Mouse (Mus musculus): ENCODE data around the gene Rgs11. TPM values are rescaled to one million over a fixed set of nuclear protein-coding genes. Genes with fewer than 3 reads are reported as not detected.

Rgs11 gene
- polyA plus RNA-seq, 1 experiment from 2014 or later: 6.1 TPM

DNA sequence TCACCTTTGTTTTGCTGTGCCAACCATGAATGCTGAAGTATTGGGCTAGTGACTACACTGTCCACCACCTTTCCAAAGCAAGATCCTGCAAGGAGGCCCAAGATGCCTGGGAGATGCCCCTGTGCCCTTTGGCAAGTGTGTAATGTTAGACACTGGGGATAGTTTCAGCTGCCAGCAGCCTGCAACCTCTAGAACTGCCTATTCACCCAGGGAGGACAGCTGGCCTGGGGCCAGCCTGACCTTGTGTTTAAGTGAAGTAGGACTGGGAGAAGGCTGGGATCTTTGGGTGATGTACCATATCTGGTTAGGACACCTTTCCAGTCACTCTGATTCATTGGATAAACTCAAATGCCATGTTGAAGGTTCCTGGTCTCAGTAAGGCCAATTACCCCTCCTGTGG, 753 bp upstream of the Rgs11 start:
- H3K9ac ChIP-seq (replicated peaks): no peak overlapping the region
- ATAC-seq (replicated peaks): no peak
- no peak overlapping the region for H3K27ac ChIP-seq (replicated peaks)
- no peak overlapping the region for H3K4me3 ChIP-seq
- H3K36me3 ChIP-seq: 0 out of 2 replicates have a peak, but pooled peaks cover 6% of the 10 kb centered on the region
- H3K4me1 ChIP-seq: peaks cover 25% of the 10 kb centered on the region
- H3K27me3 ChIP-seq: peaks cover 52% of the 10 kb centered on the region
- H3K4me2 ChIP-seq (replicated peaks): no peak overlapping the region
- H3K9me3 ChIP-seq: no peaks in the 10 kb centered on the region

DNA sequence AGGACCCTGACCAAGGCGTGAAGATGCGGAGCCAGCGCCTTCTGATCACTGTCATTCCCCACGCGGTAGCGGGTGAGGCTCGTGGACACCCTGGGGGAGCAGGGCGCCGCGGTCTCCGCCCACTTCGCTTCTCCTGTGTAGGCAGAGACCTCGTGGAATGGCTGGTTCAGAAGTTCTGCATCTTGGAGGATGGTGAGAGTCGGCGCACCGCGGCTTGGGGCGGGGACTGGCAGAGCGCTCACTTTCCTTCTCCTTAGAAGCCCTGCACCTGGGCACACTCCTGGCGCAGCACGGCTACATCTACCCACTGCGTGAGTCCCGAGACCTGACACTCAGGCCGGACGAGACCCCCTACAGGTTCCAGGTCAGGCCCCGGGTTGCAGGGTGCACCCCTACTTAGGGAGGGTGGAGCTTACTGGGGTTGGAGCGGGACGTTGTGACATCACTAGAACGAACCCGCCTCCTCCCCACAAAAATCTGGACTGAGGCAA, 615 bp downstream of the Rgs11 start:
- ATAC-seq (replicated peaks): no peak

DNA sequence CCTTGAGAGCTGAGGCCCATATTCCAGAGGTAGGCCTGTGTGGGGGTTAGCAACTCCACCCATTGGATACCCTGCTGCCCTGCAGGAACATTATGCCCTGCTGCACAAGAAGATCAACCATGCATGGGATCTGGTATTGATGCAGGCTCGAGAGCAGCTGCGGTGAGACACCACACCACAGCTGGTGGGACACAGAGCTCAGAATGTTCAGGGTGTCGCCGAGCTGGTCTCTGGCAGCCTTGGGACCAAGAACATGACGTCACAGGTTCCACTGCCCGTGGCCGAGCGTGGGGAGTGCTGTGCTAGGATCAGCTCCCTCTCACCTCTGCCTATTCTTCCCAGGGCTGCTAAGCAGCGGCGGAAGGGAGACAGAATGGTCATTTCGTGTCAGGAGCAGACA, 2.0 kb downstream of the Rgs11 start:
- 25% methylated on average over 11 of the region's 11 CpGs for WGBS
- H3K4me2 ChIP-seq (replicated peaks): no peak overlapping the region
- no peak overlapping the region for H3K27ac ChIP-seq (replicated peaks)
- ATAC-seq (replicated peaks): no peak
- H3K9me3 ChIP-seq: no peaks in the 10 kb centered on the region
- peaks cover 49% of the 10 kb centered on the region for H3K27me3 ChIP-seq
- H3K4me3 ChIP-seq: no peak overlapping the region
- peaks cover 25% of the 10 kb centered on the region for H3K4me1 ChIP-seq
- H3K9ac ChIP-seq (replicated peaks): no peak overlapping the region
- no peaks in the 10 kb centered on the region for H3K36me3 ChIP-seq

More for the DNA sequence above, 615 bp downstream of the Rgs11 start:
- H3K4me3 ChIP-seq: peak overlapping the region; percentile 46
- no peak overlapping the region for H3K27ac ChIP-seq (replicated peaks)
- H3K4me2 ChIP-seq (replicated peaks): peak overlapping the region; percentile 93
- 1% methylated on average over 30 of the region's 30 CpGs for WGBS
- H3K4me1 ChIP-seq: peaks cover 25% of the 10 kb centered on the region
- H3K9ac ChIP-seq (replicated peaks): peak overlapping the region; percentile 38
- no peaks in the 10 kb centered on the region for H3K36me3 ChIP-seq
- H3K27me3 ChIP-seq: peaks cover 52% of the 10 kb centered on the region
- no peaks in the 10 kb centered on the region for H3K9me3 ChIP-seq

- H3K4me2 ChIP-seq (replicated peaks): no peak overlapping the region
- H3K9ac ChIP-seq (replicated peaks): no peak overlapping the region
- H3K27me3 ChIP-seq: peaks cover 37% of the 10 kb centered on the region
- peaks cover 17% of the 10 kb centered on the region for H3K4me1 ChIP-seq
- no peak overlapping the region for H3K4me3 ChIP-seq
- no peaks in the 10 kb centered on the region for H3K9me3 ChIP-seq
- H3K36me3 ChIP-seq: no peaks in the 10 kb centered on the region
- no peak for ATAC-seq (replicated peaks)
- WGBS: 58% methylated on average over 1 of the region's 1 CpGs
- H3K27ac ChIP-seq (replicated peaks): no peak overlapping the region
Observed at GRCm38 (mm10) chr17:26206392-26206791, 3.6 kb downstream of the Rgs11 start.

DNA sequence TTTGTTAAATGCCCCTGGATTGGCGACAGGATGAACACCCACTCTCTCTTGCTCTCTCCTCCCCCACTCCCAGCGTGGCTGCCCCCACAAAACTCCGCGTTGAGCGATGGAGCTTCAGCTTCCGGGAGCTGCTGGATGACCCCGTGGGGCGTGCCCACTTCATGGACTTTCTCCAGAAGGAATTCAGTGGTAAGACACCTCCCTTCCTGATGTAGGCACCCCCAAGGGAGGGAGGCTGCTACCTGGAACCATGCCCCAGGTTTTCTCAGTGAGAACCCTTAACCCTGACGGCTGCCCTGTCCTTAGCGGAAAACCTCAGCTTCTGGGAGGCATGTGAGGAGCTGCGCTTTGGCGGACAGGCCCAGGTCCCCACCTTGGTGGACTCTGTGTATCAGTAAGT, 4.9 kb downstream of the Rgs11 start, which contains the start of gene Arhgdig:
Arhgdig (minus strand) TSS at position 101 of the 400 bp plus-strand sequence.
- no peaks in the 10 kb centered on the region for H3K9me3 ChIP-seq
- no peak within 1 kb of the TSS for H3K27ac ChIP-seq (replicated peaks)
- H3K27me3 ChIP-seq: peaks cover 24% of the 10 kb centered on the region
- H3K4me3 ChIP-seq: no peak within 1 kb of the TSS
- no peaks in the 10 kb centered on the region for H3K36me3 ChIP-seq
- no peak within 1 kb of the TSS for H3K9ac ChIP-seq (replicated peaks)
- H3K4me1 ChIP-seq: peaks cover 9% of the 10 kb centered on the region
- 89% methylated on average over 12 of the region's 12 CpGs for WGBS
- no peak within 1 kb of the TSS for H3K4me2 ChIP-seq (replicated peaks)
- ATAC-seq (replicated peaks): no peak

DNA sequence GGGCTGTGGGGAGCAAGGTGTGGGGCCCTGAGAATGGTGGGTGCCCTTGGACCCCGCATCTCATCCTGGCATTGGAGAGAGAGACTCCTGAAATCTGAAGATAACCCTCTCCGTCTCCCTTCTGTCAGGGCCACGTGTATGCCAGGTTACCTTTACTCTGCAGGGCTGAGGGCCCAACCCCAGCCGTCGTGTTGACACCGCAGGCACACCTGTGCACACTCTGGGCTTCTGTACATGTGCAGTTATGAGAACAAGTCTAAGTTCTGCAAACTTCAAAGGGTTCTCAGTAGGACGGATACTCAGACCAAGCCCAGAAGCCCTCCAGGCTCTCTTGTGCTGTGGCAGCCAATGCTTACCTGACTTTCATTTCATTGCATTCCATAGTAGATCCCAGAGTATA, 9.5 kb downstream of the Rgs11 start:
- Histone ChIP-seq H3K9me3 (no peaks in the 10 kb centered on the region), H3K9ac (replicated peaks) (no peak overlapping the region), H3K4me3 (no peak overlapping the region), H3K4me2 (replicated peaks) (no peak overlapping the region), H3K36me3 (no peaks in the 10 kb centered on the region), H3K4me1 (no peaks in the 10 kb centered on the region), H3K27ac (replicated peaks) (no peak overlapping the region), H3K27me3 (no peaks in the 10 kb centered on the region)
- no peak for ATAC-seq (replicated peaks)
- WGBS: 88% methylated on average over 7 of the region's 7 CpGs

- no peak overlapping the region for H3K4me3 ChIP-seq
- H3K9ac ChIP-seq (replicated peaks): no peak overlapping the region
- WGBS: 92% methylated on average over 11 of the region's 11 CpGs
- H3K4me2 ChIP-seq (replicated peaks): no peak overlapping the region
- no peaks in the 10 kb centered on the region for H3K4me1 ChIP-seq
- no peaks in the 10 kb centered on the region for H3K36me3 ChIP-seq
- H3K9me3 ChIP-seq: no peaks in the 10 kb centered on the region
- no peaks in the 10 kb centered on the region for H3K27me3 ChIP-seq
- H3K27ac ChIP-seq (replicated peaks): no peak overlapping the region
- ATAC-seq (replicated peaks): no peak
Observed at GRCm38 (mm10) chr17:26212681-26213080, 9.9 kb downstream of the Rgs11 start.

GRCm38 (mm10) chr17:26221508-26221907, 18.8 kb downstream of the Rgs11 start:
- H3K27me3 ChIP-seq: no peaks in the 10 kb centered on the region
- H3K27ac ChIP-seq (replicated peaks): no peak overlapping the region
- no peak overlapping the region for H3K9ac ChIP-seq (replicated peaks)
- no peaks in the 10 kb centered on the region for H3K9me3 ChIP-seq
- no peaks in the 10 kb centered on the region for H3K36me3 ChIP-seq
- no peaks in the 10 kb centered on the region for H3K4me1 ChIP-seq
- no peak overlapping the region for H3K4me2 ChIP-seq (replicated peaks)
- 82% methylated on average over 2 of the region's 2 CpGs for WGBS
- no peak overlapping the region for H3K4me3 ChIP-seq
- no peak for ATAC-seq (replicated peaks)

DNA sequence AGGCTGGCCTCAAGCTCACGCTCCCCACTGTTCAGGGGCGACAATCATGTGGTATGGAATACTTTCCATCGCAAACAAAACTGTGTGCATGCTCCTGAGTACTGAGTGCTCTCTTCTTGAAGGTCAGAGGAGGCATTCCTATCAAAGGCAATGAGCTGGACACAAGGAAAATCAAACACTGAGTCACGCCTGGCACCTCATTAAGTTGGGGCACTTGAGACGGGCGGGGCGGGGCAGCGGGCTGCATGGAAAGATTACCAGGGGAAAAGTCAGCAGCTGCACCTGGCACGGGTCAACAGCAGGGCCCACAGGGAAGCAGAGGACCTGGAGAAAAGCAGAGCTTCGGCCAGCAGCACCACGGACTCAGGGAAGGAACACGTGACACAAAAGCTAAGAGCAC, 22.4 kb downstream of the Rgs11 start:
- Histone ChIP-seq H3K4me3 (no peak overlapping the region), H3K9ac (replicated peaks) (no peak overlapping the region), H3K27me3 (no peaks in the 10 kb centered on the region), H3K4me1 (no peaks in the 10 kb centered on the region), H3K4me2 (replicated peaks) (no peak overlapping the region), H3K36me3 (no peaks in the 10 kb centered on the region), H3K27ac (replicated peaks) (no peak overlapping the region), H3K9me3 (no peaks in the 10 kb centered on the region)
- no peak for ATAC-seq (replicated peaks)
- WGBS: 89% methylated on average over 12 of the region's 12 CpGs

GRCm38 (mm10) chr17:26229776-26230175, 27.0 kb downstream of the Rgs11 start:
- no peak overlapping the region for H3K27ac ChIP-seq (replicated peaks)
- no peak overlapping the region for H3K9ac ChIP-seq (replicated peaks)
- 84% methylated on average over 5 of the region's 5 CpGs for WGBS
- no peak overlapping the region for H3K4me3 ChIP-seq
- no peak overlapping the region for H3K4me2 ChIP-seq (replicated peaks)
- no peaks in the 10 kb centered on the region for H3K4me1 ChIP-seq
- H3K36me3 ChIP-seq: no peaks in the 10 kb centered on the region
- no peak for ATAC-seq (replicated peaks)
- no peaks in the 10 kb centered on the region for H3K9me3 ChIP-seq
- no peaks in the 10 kb centered on the region for H3K27me3 ChIP-seq

DNA sequence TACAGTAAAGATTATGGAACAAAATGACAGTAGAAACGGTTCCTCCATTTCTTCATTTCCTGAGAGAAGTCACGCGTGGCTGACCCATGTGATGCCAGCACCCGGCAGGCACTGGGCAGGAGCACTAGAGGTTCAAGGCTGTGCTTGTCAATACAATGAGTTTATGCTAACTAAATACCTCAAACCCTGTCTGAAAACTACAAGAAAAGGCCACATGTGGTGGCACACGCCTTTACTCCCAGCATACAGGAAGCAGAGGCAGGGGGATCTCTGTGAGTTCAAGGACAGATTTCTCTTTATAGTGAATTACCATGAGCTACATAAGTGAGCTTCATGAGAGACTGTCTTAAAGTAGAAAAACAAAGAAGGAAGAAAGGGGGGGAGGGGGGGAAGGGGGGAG, 28.4 kb downstream of the Rgs11 start:
- no peaks in the 10 kb centered on the region for H3K9me3 ChIP-seq
- no peaks in the 10 kb centered on the region for H3K36me3 ChIP-seq
- no peak overlapping the region for H3K4me3 ChIP-seq
- H3K27me3 ChIP-seq: no peaks in the 10 kb centered on the region
- no peak for ATAC-seq (replicated peaks)
- H3K9ac ChIP-seq (replicated peaks): no peak overlapping the region
- no peak overlapping the region for H3K27ac ChIP-seq (replicated peaks)
- no peak overlapping the region for H3K4me2 ChIP-seq (replicated peaks)
- 0 out of 2 replicates have a peak, but pooled peaks cover 2% of the 10 kb centered on the region for H3K4me1 ChIP-seq
- 91% methylated on average over 5 of the region's 5 CpGs for WGBS

- Histone ChIP-seq H3K27me3 (no peaks in the 10 kb centered on the region), H3K4me1 (0 out of 2 replicates have a peak, but pooled peaks cover 2% of the 10 kb centered on the region), H3K4me2 (replicated peaks) (no peak overlapping the region), H3K4me3 (no peak overlapping the region), H3K36me3 (no peaks in the 10 kb centered on the region), H3K27ac (replicated peaks) (no peak overlapping the region), H3K9ac (replicated peaks) (no peak overlapping the region), H3K9me3 (no peaks in the 10 kb centered on the region)
- 74% methylated on average over 8 of the region's 8 CpGs for WGBS
- no peak for ATAC-seq (replicated peaks)
Observed at GRCm38 (mm10) chr17:26232863-26233262, 30.1 kb downstream of the Rgs11 start.

DNA sequence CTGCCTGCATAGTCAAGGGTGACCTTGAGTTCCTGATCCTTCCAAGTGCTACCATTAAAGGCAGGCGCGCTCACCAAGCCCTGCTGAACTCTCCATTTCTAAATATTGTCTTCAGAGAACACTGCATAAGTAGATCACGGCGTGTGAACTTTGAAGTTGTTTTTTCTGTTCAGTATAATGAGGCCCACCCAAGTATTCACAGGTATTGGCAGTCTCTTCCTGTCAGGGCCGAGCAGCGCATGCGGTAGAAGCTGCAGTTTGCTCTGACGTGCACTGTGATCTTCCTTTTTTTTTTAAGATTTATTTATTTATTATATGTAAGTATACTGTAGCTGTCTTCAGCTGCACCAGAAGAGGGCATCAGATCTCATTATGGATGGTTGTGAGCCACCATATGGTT, 31.6 kb downstream of the Rgs11 start:
- Histone ChIP-seq H3K36me3 (no peaks in the 10 kb centered on the region), H3K4me3 (no peak overlapping the region), H3K4me1 (0 out of 2 replicates have a peak, but pooled peaks cover 2% of the 10 kb centered on the region), H3K9ac (replicated peaks) (no peak overlapping the region), H3K27ac (replicated peaks) (no peak overlapping the region), H3K9me3 (no peaks in the 10 kb centered on the region), H3K27me3 (no peaks in the 10 kb centered on the region), H3K4me2 (replicated peaks) (no peak overlapping the region)
- 88% methylated on average over 8 of the region's 8 CpGs for WGBS
- no peak for ATAC-seq (replicated peaks)

Measured in forebrain, embryonic 15.5 days (tissue).